Mouse (Mus musculus): Measurements from ENCODE around the gene Ano6.

- TF ChIP-seq CTCF (IDR thresholded peaks at IDR 0.05; ENCODE audit: insufficient read depth, low read length): no peak
- TF ChIP-seq POLR2A (IDR thresholded peaks at IDR 0.05; ENCODE audit: borderline replicate concordance, extremely low read depth, low read depth, low read length): no peak
These were observed 38.0 kb upstream of the Ano6 start for GRCm38 (mm10) chr15:95752677-95753019.
